Mouse (Mus musculus): Measurements from ENCODE around the gene Churc1. TPM values are rescaled to one million over a fixed set of nuclear protein-coding genes. Genes with fewer than 3 reads are reported as not detected.

Gene Churc1
- polyA plus RNA-seq, 1 experiment from 2014 or later: 129 TPM

GRCm38 (mm10) chr12:76752652-76753318, 12.6 kb upstream of the Churc1 start:
- no peak for ATAC-seq
- Histone ChIP-seq H3K9me3 (ENCODE audit: control insufficient read depth) (no peaks in the 10 kb centered on the region), H3K27ac (ENCODE audit: low read depth, low read length) (no peak overlapping the region), H3K4me1 (replicated peaks; ENCODE audit: control insufficient read depth, insufficient read depth, low read length) (no peaks in the 10 kb centered on the region), H3K27me3 (replicated peaks; ENCODE audit: control insufficient read depth, insufficient read depth, low read length) (no peaks in the 10 kb centered on the region), H3K9ac (ENCODE audit: low read depth, low read length) (no peak overlapping the region), H3K4me3 (ENCODE audit: low read depth, low read length) (no peak overlapping the region), H3K4me2 (replicated peaks; ENCODE audit: low read depth) (no peak overlapping the region), H3K36me3 (ENCODE audit: control insufficient read depth, insufficient read depth) (no peaks in the 10 kb centered on the region)
- peak; percentile 77 for TF ChIP-seq CTCF (IDR thresholded peaks at IDR 0.05; ENCODE audit: low read depth)
- WGBS: 43% methylated on average over 14 of the region's 14 CpGs

GRCm38 (mm10) chr12:76765901-76766630, 728 bp downstream of the Churc1 start:
- H3K27me3 ChIP-seq (replicated peaks; ENCODE audit: control insufficient read depth, insufficient read depth, low read length): no peaks in the 10 kb centered on the region
- peaks cover 4% of the 10 kb centered on the region; the same call in 1 of the 2 replicates for H3K4me1 ChIP-seq (replicated peaks; ENCODE audit: control insufficient read depth, insufficient read depth, low read length)
- TF ChIP-seq CTCF (IDR thresholded peaks at IDR 0.05; ENCODE audit: low read depth): no peak
- H3K9ac ChIP-seq (ENCODE audit: low read depth, low read length): peak overlapping the region; percentile 78
- H3K4me2 ChIP-seq (replicated peaks; ENCODE audit: low read depth): peak overlapping the region; percentile 75
- no peaks in the 10 kb centered on the region for H3K36me3 ChIP-seq (ENCODE audit: control insufficient read depth, insufficient read depth)
- H3K4me3 ChIP-seq (ENCODE audit: low read depth, low read length): peak overlapping the region; percentile 68
- ATAC-seq: peak; percentile 37
- H3K27ac ChIP-seq (ENCODE audit: low read depth, low read length): 0 out of 2 replicates have a peak overlapping the region, but pooled peaks have one; percentile 70
- no peaks in the 10 kb centered on the region for H3K9me3 ChIP-seq (ENCODE audit: control insufficient read depth)
- 33% methylated on average over 20 of the region's 20 CpGs for WGBS

- no peak overlapping the region for H3K4me3 ChIP-seq (ENCODE audit: low read depth, low read length)
- H3K27me3 ChIP-seq (replicated peaks; ENCODE audit: control insufficient read depth, insufficient read depth, low read length): no peaks in the 10 kb centered on the region
- WGBS: 96% methylated on average over 5 of the region's 5 CpGs
- no peaks in the 10 kb centered on the region for H3K9me3 ChIP-seq (ENCODE audit: control insufficient read depth)
- no peak overlapping the region for H3K27ac ChIP-seq (ENCODE audit: low read depth, low read length)
- peaks cover 4% of the 10 kb centered on the region; the same call in 1 of the 2 replicates for H3K4me1 ChIP-seq (replicated peaks; ENCODE audit: control insufficient read depth, insufficient read depth, low read length)
- no peak for ATAC-seq
- peaks cover 4% of the 10 kb centered on the region; the same call in 1 of the 2 replicates for H3K36me3 ChIP-seq (ENCODE audit: control insufficient read depth, insufficient read depth)
- no peak overlapping the region for H3K4me2 ChIP-seq (replicated peaks; ENCODE audit: low read depth)
- no peak overlapping the region for H3K9ac ChIP-seq (ENCODE audit: low read depth, low read length)
- TF ChIP-seq CTCF (IDR thresholded peaks at IDR 0.05; ENCODE audit: low read depth): no peak
Measured at GRCm38 (mm10) chr12:76770841-76771500, 5.6 kb downstream of the Churc1 start.

- ATAC-seq: no peak
- no peak for TF ChIP-seq CTCF (IDR thresholded peaks at IDR 0.05; ENCODE audit: low read depth)
- Histone ChIP-seq H3K9ac (ENCODE audit: low read depth, low read length) (no peak overlapping the region), H3K4me3 (ENCODE audit: low read depth, low read length) (no peak overlapping the region), H3K4me2 (replicated peaks; ENCODE audit: low read depth) (no peak overlapping the region), H3K27ac (ENCODE audit: low read depth, low read length) (no peak overlapping the region), H3K9me3 (ENCODE audit: control insufficient read depth) (no peaks in the 10 kb centered on the region), H3K36me3 (ENCODE audit: control insufficient read depth, insufficient read depth) (peaks cover 6% of the 10 kb centered on the region; the same call in 1 of the 2 replicates), H3K4me1 (replicated peaks; ENCODE audit: control insufficient read depth, insufficient read depth, low read length) (no peaks in the 10 kb centered on the region), H3K27me3 (replicated peaks; ENCODE audit: control insufficient read depth, insufficient read depth, low read length) (no peaks in the 10 kb centered on the region)
- WGBS: 85% methylated on average over 5 of the region's 5 CpGs
Measured at GRCm38 (mm10) chr12:76771540-76771939, 6.2 kb downstream of the Churc1 start.

GRCm38 (mm10) chr12:76774652-76775051, 9.3 kb downstream of the Churc1 start:
- Histone ChIP-seq H3K36me3 (ENCODE audit: control insufficient read depth, insufficient read depth) (peaks cover 12% of the 10 kb centered on the region; the same call in 1 of the 2 replicates), H3K4me2 (replicated peaks; ENCODE audit: low read depth) (no peak overlapping the region), H3K9ac (ENCODE audit: low read depth, low read length) (no peak overlapping the region), H3K9me3 (ENCODE audit: control insufficient read depth) (no peaks in the 10 kb centered on the region), H3K4me1 (replicated peaks; ENCODE audit: control insufficient read depth, insufficient read depth, low read length) (no peaks in the 10 kb centered on the region), H3K27ac (ENCODE audit: low read depth, low read length) (no peak overlapping the region), H3K27me3 (replicated peaks; ENCODE audit: control insufficient read depth, insufficient read depth, low read length) (no peaks in the 10 kb centered on the region), H3K4me3 (ENCODE audit: low read depth, low read length) (no peak overlapping the region)
- no peak for TF ChIP-seq CTCF (IDR thresholded peaks at IDR 0.05; ENCODE audit: low read depth)
- no peak for ATAC-seq
- WGBS: 67% methylated on average over 3 of the region's 3 CpGs

GRCm38 (mm10) chr12:76775132-76775531, 9.8 kb downstream of the Churc1 start:
- no peaks in the 10 kb centered on the region for H3K27me3 ChIP-seq (replicated peaks; ENCODE audit: control insufficient read depth, insufficient read depth, low read length)
- no peak for ATAC-seq

More at GRCm38 (mm10) chr12:76775132-76775531, 9.8 kb downstream of the Churc1 start:
- H3K36me3 ChIP-seq (ENCODE audit: control insufficient read depth, insufficient read depth): peaks cover 17% of the 10 kb centered on the region; the same call in 1 of the 2 replicates
- no peaks in the 10 kb centered on the region for H3K9me3 ChIP-seq (ENCODE audit: control insufficient read depth)
- no peak for TF ChIP-seq CTCF (IDR thresholded peaks at IDR 0.05; ENCODE audit: low read depth)
- no peak overlapping the region for H3K27ac ChIP-seq (ENCODE audit: low read depth, low read length)
- no peak overlapping the region for H3K4me3 ChIP-seq (ENCODE audit: low read depth, low read length)
- no peaks in the 10 kb centered on the region for H3K4me1 ChIP-seq (replicated peaks; ENCODE audit: control insufficient read depth, insufficient read depth, low read length)
- no peak overlapping the region for H3K9ac ChIP-seq (ENCODE audit: low read depth, low read length)
- no peak overlapping the region for H3K4me2 ChIP-seq (replicated peaks; ENCODE audit: low read depth)
- 81% methylated on average over 4 of the region's 4 CpGs for WGBS
